Mouse (Mus musculus): ENCODE results near the gene Paf1.

The Paf1 gene

DNA sequence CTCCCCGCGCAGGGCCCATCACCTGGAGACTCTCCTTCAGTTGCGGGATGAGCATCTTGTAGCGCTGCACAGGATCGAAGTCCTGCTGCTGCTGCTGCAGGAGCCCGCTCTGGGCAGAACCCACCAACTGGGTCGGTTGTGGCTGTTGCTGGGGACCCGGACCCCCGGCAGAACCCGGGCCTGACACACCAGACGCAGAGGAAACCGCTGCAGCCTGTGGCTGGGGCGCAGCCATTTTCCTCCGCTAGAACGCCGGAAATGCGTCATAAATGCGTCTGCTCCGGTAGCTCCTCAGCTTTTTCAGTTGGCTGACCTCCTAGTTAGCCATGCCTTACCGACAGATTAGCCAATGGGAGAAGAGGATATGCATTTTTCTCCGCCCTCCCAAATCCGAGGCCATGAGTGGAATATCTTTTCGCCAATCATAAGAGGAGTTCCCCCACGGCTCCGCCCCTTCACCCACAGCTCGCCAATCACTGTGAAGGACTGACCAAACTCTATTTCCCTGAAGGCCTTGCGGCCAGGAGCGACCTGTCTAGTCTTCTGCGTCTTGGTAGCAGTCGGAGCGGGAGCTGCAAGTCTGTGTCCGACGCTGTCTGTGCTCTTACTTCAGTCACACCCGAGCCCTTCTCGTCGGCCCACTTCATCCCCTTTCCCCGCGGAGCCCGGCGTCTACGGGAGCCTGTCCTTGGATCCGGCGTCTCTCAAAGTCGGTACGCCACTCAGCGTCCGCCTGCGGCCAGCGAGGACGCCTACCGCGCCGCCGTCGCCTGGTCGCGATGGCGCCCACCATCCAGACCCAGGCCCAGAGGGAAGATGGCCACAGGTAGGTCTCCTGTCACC, at the start of gene Paf1, which contains the start of gene Med29:
Paf1 (plus strand) TSS at position 523 of the 843 bp plus-strand sequence.
Med29 (minus strand) TSS at position 280 of the 843 bp plus-strand sequence.
- DNase-seq (ENCODE audit: low spot score) = peak; percentile 79

DNA sequence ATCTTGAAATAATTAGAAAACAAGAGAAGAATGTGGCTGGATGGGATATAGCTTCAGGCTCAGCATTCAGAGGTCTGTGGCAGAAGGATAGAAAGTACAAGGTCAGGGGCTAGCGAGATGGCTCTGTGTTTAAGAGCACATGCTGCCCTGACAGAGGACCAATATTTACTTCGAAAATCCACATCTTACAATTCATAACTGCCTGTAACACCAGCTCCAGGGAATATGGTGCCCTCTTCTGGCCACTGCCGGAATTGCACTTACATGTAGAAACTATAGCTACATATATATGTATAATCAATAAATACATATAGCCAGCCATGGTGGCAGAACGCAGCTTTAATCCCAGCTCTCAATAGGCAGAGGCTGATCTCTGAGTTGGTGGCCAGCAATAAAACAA, 48.1 kb upstream of the Paf1 start:
- DNase-seq (ENCODE audit: low spot score) = no peak

DNA sequence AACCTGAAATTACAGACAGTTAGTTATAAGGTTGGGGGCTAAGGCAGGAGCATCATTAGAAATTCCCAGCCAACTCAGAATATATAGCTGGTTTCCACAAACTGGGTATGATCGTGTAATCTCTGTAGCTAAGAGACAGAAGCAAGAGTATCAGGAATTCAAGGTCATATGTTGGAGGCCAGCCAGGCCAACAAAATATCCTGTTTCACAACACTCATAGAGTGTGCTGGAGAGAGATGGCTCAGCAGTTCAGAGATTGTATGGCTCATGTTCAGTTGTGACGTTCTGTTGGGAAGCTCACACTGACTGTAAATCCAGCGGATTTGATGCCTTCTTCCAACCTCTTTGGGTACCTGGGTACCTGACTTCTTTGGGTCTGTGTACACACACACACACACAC, 45.0 kb upstream of the Paf1 start:
- no peak for DNase-seq (ENCODE audit: low spot score)

DNA sequence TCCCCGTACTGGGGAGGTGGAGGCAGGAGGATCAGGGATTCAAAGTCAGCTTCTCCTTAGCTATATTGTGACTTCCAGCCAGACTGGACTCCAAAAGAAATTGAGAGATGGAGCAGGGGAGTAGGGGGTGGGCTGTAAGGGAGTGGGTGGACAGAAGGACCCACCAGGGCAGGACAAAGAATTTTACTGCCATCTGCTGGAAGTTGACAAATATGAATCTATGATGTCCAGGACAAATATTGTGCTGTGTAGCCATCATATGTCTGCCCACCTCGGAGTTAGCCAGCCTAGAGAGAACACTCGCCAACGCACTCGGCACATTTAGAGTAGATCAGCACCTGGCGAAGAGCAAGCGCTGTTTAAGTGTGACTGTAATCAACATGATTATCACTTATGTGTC, 44.1 kb upstream of the Paf1 start:
- no peak for DNase-seq (ENCODE audit: low spot score)

DNA sequence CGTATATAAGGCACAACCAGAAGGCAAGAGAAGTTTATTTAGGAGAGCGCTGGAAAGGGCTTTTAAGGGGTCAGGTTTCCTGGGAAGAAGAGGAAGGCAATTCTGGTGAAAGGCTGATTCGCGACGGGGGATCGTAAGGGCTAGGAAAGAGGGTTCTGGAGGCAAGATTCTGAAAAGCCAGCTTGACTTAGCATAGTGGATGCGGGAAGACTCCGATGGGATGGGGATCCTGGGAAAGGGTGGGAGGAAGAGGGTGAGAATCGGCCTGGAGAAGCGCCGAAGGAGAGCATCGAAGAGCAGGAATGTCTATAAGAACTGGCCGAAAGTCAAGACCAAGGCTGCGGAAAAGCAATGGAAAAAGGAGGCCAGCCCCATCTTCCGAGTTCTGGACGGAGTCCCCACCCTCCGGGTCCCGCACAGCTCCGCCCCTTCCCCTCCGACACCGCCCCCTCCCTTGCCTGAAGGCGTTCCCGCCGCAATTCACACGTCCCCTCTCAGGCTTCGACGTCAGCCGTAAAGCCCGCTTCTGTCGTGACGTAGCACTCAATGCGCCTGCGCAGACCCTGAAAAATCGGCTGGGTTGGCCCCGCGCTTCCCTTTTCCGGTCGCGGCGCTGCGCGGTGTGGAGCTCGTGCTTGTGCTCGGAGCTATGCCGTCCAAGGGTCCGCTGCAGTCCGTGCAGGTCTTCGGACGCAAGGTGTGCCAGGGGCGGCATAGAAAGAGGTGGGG, 42.4 kb upstream of the Paf1 start, which contains the start of gene Rps16:
Rps16 (plus strand) TSS at position 498 of the 729 bp plus-strand sequence.
- DNase-seq (ENCODE audit: low spot score) = peak; percentile 99

DNA sequence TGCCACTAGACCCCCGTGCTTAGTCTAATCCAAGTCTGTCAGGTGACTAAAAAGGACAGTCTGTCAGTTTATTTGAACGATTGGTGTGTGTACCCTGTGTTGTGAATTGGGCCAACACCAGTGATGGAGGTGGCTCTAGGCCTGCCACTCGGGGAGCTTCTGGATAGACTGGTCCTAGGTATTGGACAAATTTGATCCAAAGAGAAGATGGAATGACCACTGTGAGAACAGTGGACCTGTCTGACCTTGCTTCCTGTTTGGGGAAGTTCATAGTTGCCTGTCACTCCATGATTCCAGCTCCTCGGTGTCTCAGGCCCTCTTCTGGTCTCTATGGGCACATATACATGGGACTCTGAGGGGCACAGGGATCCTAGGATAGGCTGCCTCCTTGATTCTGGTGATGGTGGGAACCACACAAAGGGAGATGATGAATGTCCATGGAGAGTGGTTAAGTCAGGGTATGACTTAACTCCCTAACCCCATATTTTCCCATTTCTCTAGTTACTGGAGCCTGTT, 41.0 kb upstream of the Paf1 start:
- no peak for DNase-seq (ENCODE audit: low spot score)

DNA sequence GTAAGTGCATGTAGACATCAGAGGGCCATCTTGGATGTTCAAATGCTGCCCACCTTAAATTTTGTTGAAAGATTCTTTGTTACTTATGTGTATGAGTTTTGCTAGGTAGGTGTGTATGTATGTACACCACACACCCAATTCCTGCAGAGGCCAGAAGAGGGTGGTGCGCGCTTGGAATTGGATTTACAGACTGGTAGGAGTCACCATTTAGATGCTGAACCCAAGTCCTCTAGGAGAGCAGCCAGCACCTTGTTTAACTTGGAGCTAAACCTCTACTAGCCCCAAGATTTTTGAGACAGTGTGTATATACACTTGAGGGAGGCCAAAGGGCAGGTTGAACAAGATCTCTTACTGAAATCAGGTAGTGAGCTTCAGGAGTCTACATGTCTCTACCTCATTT, 39.5 kb upstream of the Paf1 start:
- DNase-seq (ENCODE audit: low spot score) = no peak

DNA sequence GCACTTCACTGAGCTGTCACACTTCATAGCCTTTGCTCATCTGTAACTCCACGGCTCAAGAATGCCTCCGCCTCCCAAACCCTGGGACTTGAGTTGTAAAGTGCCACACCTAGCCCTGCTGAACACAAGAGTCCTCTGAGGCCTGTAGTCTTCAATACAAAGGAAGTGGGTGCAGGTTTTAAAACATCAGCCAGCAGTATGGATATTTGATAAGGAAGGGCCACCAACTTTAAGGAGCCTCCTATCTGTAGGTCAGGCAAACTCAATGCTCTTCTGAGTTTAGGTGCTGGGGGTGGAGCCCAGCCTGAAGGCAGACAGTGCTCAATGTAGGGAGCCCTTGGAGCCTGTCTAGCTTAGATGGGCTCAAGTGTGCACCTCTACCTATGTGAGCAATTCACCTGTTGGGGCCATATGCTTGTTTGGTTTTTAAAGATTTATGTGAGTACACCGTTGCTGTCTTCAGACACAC, 38.6 kb upstream of the Paf1 start:
- no peak for DNase-seq (ENCODE audit: low spot score)

DNA sequence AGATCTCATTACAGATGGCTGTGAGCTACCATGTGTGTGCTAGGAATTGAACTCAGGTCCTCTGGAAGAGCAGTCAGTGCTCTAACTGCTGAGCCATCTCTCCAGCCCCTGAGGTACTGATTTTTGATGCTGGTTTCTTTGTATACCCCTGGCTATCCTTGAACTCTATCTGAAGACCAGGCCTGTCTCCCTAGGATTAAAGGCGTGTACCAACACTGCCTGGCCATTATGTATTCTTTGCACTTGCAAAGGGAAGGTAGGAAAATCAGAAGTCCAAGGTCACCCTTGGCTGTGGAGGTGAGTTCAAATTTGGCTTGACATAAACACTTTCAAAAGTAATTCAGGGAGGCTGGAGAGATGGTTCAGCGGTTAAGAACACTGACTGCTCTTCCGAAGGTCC, 38.2 kb upstream of the Paf1 start:
- DNase-seq (ENCODE audit: low spot score) = no peak

DNA sequence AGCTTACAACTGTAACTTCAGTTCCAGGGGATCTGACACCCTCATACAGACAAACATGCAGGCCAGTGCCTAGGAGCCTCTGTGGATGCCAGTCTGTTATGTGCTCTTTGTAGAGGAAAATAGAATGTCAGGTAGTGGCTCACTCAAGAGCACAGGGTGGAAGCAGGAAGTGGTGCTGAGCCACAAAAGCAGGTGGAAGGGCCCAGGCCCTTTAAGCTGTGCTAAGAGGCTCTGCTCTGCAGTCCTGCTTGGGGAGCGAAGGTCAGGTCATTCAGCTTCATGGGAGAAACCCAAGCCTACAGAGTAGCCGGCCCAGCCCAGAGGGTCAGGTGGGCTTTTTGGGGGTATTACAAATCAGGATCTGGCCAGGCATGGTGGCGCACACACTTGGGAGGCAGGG, 37.5 kb upstream of the Paf1 start:
- no peak for DNase-seq (ENCODE audit: low spot score)

DNA sequence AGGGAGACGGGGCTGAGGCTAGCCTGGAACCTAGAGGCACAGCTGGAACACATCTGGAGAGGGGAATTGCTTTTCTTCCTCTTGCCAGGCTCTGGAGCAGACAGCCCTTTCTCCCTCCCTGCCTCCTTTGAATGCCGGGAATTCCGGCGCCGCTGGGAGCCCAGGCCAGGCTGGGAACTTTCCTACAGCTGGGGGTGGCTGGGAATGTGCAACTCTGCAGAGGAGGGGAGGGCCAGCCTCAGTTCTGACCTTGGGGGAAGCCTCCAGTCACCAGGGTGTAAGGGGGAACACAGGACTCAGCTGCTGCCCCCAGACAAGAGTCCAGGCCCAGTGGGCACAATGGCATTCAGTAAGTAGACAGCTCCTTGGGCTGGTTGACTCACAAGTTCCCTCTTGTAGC, 35.8 kb upstream of the Paf1 start:
- no peak for DNase-seq (ENCODE audit: low spot score)

DNA sequence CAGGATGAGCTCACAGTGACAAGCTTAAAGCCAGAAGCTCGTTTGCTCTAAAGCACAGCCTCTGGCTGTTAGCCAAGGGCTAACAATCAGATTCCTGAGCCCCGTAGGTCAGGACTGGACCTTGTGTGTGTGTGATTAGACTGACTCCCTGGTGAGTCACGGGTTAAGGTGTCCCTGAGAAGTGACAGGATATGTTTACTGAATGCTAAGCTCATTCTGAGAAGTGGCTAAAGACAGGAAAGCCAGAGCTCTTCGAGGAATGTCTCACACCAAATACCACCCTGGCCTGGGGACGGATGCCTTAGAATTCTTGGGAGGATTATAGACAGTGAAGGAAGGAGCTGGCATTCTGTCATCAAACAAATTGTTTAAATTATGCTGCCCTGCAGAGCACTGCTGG, 34.8 kb upstream of the Paf1 start:
- DNase-seq (ENCODE audit: low spot score) = no peak

DNA sequence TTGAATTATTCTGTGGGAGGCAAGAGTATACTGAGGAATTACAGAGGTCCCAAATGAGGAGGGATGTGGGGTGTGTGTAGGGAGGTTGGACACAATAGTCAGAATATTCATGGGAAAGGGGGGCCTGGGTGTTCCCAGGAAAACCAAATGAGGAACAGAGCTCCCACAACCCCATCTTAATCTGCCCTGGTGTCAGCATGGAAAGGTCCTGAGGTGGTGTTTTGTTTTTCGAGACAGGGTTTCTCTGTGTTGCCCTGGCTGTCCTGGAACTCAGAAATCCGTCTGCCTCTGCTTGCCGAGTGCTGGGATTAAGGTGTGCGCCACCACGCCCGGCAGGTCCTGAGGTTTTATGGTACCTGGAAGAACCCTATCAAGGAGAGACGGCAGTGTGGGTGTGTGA, 34.3 kb upstream of the Paf1 start:
- DNase-seq (ENCODE audit: low spot score) = no peak

DNA sequence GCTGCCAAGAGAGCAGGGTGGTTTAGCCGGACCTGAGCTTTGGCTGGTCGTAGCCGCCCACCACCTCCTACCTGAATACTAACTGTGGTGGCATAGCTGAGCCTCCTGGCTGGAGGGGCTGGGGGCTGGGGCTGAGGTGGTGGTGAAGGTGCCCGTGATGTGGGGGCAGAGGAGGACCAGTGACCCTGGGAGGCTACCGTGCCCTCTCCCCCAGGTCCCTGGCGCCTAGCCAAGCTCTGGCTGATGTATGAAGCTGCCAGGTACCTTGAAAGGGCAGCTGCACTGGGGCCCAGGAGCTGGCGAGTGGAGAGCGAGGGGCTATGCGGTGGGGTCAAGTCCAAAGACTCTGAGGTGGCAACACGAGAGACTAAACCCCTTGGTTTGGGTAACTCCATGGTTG, 32.9 kb upstream of the Paf1 start:
- DNase-seq (ENCODE audit: low spot score) = no peak

DNA sequence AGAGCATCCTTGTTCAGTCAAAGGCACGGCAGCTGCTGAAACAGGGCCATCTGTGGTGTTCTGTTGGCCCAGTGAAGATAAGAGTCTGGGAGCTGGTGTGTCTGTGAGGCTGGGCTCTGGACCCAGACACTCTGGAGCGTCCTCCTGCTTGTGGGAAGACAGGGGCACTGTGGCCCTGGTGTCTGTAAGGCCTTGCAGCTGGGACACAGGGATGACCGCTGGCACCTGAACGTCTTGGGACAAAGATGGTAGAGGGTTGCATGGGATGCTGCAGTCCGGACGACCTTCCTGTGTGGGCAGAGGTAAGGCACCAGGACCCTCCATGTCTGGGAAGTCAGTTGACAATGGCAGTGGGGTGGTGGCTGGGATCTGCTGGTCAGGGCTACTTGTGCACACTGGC, 32.5 kb upstream of the Paf1 start:
- no peak for DNase-seq (ENCODE audit: low spot score)

DNA sequence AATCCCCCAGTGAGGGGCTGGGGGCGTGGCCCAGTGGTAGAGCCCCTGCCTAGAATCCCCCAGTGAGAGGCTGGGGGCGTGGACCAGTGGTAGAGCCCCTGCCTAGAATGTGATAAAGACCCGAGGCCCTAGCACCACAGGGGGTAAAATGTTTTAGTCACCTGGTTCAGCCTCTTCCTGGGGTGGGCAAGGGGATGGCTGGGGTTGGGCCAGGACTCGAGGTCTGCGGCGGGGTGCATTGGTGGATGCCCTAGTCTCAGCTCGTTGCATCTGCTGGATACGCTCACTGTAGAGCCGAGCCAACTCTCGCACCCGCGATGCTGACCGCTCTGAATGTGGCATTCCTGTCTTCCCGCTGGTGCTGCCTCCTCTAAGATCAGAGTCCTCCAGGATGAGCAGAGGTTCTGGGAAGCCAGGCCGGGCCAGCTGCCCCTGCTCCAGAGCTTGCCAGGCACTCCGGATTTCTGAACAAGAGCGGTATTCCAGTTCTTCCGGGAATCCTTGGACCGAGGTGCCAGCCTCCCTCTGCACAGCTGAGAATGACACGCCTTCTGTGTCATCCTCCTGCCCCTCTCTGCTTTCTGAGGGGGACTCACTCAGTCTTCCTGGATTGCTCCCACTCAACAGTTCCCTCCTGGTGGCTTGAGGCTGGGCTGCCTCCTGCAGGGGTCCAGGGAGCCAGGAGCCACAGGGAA, 31.0 kb upstream of the Paf1 start:
- no peak for DNase-seq (ENCODE audit: low spot score)

DNA sequence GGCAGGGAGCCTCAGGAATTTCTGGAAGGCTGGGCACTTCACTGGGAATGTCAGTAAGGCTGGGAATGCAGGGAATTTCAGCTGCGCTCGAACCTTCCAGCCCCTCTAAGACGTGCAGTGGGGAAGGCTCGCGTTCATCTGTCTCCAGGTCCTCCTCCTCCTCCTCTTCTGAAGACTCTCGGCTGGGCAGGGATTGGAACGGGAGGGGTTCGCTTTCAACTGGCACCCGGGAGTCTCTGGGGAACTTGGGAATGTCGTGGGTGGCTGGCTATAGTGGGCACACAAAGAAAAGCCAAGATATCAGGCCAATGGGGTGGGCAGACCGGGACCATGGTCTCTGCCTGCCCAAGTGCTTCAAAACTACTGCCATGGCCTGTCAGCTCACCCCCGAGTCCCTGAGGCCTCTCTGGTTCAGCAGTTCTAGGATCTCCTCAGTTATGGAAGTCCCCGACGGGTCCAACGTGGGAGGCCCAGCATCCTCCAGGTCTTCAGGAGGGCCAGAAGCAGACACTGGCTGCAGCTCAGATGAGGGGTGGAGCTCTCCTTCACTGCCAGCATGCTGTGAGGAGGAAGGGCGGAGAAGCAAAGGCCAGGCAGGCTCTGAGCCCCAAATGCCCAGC, 30.2 kb upstream of the Paf1 start:
- no peak for DNase-seq (ENCODE audit: low spot score)

DNA sequence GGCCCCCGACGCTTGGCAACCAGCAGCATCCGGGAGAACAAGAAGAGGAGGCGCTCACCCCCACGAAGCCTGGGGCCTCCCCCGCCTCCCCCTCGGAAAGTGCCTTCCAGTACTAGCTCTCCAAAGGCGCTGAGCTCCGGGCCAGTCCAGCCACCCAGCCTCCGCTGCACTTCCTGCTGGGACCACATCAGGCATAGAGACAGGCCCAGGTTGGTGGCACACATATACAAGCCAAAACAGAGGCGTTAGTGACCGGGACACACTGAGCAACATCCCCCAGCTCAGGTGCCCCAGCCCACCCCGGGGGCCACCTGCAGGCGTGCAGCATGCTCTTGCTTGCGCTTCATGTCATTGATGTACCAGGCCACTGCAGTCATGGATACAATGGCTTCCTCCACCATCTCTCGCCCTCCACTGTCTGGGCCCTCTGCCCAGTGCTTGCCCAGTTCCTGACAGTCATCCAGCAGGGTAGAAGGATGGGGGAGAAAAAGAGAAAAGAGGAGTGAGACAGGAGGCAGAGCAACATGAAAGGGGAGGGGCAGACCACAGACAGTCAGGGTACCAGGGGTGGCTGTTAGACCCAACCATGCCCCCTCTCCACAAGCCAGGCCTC, 25.0 kb upstream of the Paf1 start:
- no peak for DNase-seq (ENCODE audit: low spot score)

DNA sequence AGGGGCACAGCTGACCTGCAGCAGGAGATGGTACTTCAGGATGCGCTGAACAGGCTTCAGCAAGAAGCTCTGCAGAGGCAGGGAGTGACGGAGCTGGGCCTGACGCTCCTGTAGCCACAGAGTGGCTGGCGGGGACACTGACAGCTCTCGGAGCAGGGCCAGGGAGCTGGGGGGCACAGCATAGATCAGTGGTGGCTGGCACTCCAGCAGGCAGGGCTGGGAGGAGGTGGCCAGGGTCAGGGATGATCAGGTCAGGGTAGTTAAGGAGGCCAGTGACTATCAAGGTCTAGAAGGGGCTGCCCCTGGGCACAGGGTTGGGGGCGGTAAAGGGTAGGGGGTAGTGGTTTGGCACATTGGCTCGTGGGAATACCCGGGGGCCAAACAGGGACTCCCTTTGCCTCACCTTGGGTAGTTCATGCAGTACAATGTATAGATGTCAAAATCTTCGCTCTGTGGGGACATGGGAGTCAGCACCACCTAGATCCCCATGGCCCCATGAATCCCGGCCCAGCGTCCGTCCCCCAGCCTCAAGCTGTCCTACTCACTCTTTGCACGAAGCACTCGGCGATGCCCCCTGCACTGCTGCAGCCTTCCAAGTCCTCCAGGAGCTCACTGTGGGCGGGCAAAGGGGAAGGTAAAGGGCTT, 24.4 kb upstream of the Paf1 start:
- no peak for DNase-seq (ENCODE audit: low spot score)

DNA sequence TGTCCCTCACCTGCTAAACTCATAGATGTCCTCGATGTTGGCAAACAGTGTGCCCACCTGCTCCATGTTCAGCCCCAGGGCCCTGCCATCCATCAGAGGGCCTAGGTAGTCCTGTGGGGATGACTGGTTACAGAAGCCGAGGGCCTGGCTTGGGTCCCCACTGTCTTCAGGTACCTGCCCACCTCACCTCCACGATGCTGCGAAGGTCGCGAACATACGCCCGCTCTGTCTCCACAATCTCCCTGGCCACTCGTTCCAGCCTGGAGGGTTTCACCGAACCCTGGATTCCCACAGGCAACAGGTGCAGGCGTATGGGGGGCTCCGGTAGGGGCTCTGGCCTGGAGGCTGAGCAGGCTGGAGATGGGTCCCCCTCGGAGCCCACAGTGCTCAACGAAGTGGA, 22.7 kb upstream of the Paf1 start:
- no peak for DNase-seq (ENCODE audit: low spot score)

DNA sequence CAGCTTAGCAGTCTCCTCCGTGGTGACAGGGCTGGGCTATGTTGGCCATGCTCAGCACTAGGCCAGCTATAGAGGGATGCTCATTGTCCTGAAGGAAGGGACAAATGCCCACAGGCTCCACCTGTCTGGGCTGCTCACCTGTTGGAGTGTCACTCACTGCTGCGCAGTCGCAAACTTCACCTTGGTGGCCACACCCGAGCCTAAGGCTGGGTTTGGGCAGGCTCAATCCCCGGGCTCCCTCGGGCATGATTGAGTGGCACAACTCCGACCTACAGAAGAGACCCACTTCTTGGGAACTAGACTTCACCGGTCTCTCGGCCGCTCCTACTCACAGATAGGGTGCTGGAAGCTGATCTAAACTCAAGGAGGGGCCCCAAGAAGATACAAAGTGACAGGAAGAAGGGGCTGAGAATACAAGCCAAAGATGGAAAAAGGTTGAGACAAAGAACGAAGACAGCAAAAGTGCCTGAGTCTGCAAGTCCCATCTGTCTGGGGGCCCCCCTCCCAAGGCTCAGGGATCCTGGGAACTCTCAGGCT, 21.7 kb upstream of the Paf1 start:
- no peak for DNase-seq (ENCODE audit: low spot score)

All from urinary bladder, postnatal 10 days (tissue).